Mouse (Mus musculus): Measurements from ENCODE around the gene Arrdc2. TPM values are rescaled to one million over a fixed set of nuclear protein-coding genes. Genes with fewer than 3 reads are reported as not detected.

Gene Arrdc2
- polyA plus RNA-seq, 1 experiment from 2014 or later: 2.4 TPM

- Histone ChIP-seq H3K9ac (ENCODE audit: low read depth, low read length) (peak overlapping the region; percentile 22; the same call in 1 of the 2 replicates), H3K4me1 (ENCODE audit: control insufficient read depth, insufficient read depth, low read length) (peaks cover 27% of the 10 kb centered on the region), H3K4me3 (ENCODE audit: low read depth, low read length) (no peak overlapping the region), H3K9me3 (replicated peaks; ENCODE audit: control insufficient read depth, low read length) (no peaks in the 10 kb centered on the region), H3K27ac (ENCODE audit: low read depth, low read length) (no peak overlapping the region), H3K27me3 (ENCODE audit: control insufficient read depth, insufficient read depth, low read length) (peaks cover 8% of the 10 kb centered on the region), H3K4me2 (peak overlapping the region; percentile 49; the same call in 1 of the 2 replicates), H3K36me3 (ENCODE audit: control insufficient read depth, insufficient read depth, low read length) (peaks cover 10% of the 10 kb centered on the region; the same call in 1 of the 2 replicates)
- ATAC-seq (replicated peaks; ENCODE audit: insufficient number of reproducible peaks, low FRiP score, low TSS enrichment): no peak
- 69% methylated on average over 10 of the region's 10 CpGs for WGBS (ENCODE audit: insufficient replicate concordance)
Observed at GRCm38 (mm10) chr8:70789046-70789445, 50.5 kb downstream of the Arrdc2 start.

- Histone ChIP-seq H3K27ac (ENCODE audit: low read depth, low read length) (no peak overlapping the region), H3K4me2 (peak overlapping the region; percentile 49), H3K4me3 (ENCODE audit: low read depth, low read length) (peak overlapping the region; percentile 13)
Observed at GRCm38 (mm10) chr8:70787941-70788667, 51.4 kb downstream of the Arrdc2 start.

GRCm38 (mm10) chr8:70787051-70787445 lies 52.5 kb downstream of the Arrdc2 start:
- Histone ChIP-seq H3K27ac (ENCODE audit: low read depth, low read length) (no peak overlapping the region), H3K4me2 (peak overlapping the region; percentile 49), H3K36me3 (ENCODE audit: control insufficient read depth, insufficient read depth, low read length) (peaks cover 22% of the 10 kb centered on the region), H3K4me1 (ENCODE audit: control insufficient read depth, insufficient read depth, low read length) (peaks cover 22% of the 10 kb centered on the region), H3K9ac (ENCODE audit: low read depth, low read length) (no peak overlapping the region), H3K9me3 (replicated peaks; ENCODE audit: control insufficient read depth, low read length) (no peaks in the 10 kb centered on the region), H3K4me3 (ENCODE audit: low read depth, low read length) (no peak overlapping the region), H3K27me3 (ENCODE audit: control insufficient read depth, insufficient read depth, low read length) (no peaks in the 10 kb centered on the region)
- no peak for ATAC-seq (replicated peaks; ENCODE audit: insufficient number of reproducible peaks, low FRiP score, low TSS enrichment)
- 89% methylated on average over 3 of the region's 3 CpGs for WGBS (ENCODE audit: insufficient replicate concordance)

More at GRCm38 (mm10) chr8:70787941-70788667, 51.4 kb downstream of the Arrdc2 start:
- ATAC-seq (replicated peaks; ENCODE audit: insufficient number of reproducible peaks, low FRiP score, low TSS enrichment): peak; percentile 67
- Histone ChIP-seq H3K27me3 (ENCODE audit: control insufficient read depth, insufficient read depth, low read length) (no peaks in the 10 kb centered on the region), H3K9me3 (replicated peaks; ENCODE audit: control insufficient read depth, low read length) (no peaks in the 10 kb centered on the region), H3K4me1 (ENCODE audit: control insufficient read depth, insufficient read depth, low read length) (peaks cover 27% of the 10 kb centered on the region), H3K36me3 (ENCODE audit: control insufficient read depth, insufficient read depth, low read length) (peaks cover 18% of the 10 kb centered on the region), H3K9ac (ENCODE audit: low read depth, low read length) (no peak overlapping the region)
- WGBS (ENCODE audit: insufficient replicate concordance): 9% methylated on average over 26 of the region's 30 CpGs

- Histone ChIP-seq H3K4me2 (no peak overlapping the region), H3K4me3 (ENCODE audit: low read depth, low read length) (no peak overlapping the region), H3K9me3 (replicated peaks; ENCODE audit: control insufficient read depth, low read length) (no peaks in the 10 kb centered on the region), H3K27ac (ENCODE audit: low read depth, low read length) (no peak overlapping the region), H3K4me1 (ENCODE audit: control insufficient read depth, insufficient read depth, low read length) (peaks cover 16% of the 10 kb centered on the region), H3K9ac (ENCODE audit: low read depth, low read length) (no peak overlapping the region), H3K36me3 (ENCODE audit: control insufficient read depth, insufficient read depth, low read length) (peaks cover 23% of the 10 kb centered on the region), H3K27me3 (ENCODE audit: control insufficient read depth, insufficient read depth, low read length) (no peaks in the 10 kb centered on the region)
- 84% methylated on average over 25 of the region's 25 CpGs for WGBS (ENCODE audit: insufficient replicate concordance)
- ATAC-seq (replicated peaks; ENCODE audit: insufficient number of reproducible peaks, low FRiP score, low TSS enrichment): no peak
Observed at GRCm38 (mm10) chr8:70786291-70787050, 53.0 kb downstream of the Arrdc2 start.

Small RNAs within 50 kb of the gene (microRNA-seq; reads per million reads assigned to microRNA genes)
- 1.2 reads per million, percentile 16 among the genes with 10 or more reads in this experiment for gene Mir7240 (ENCODE audit: borderline number of aligned reads)

Other genes with a start within 250 kb of the Arrdc2 start
- gene Isyna1, start 245.3 kb downstream of the Arrdc2 start, polyA plus RNA-seq (2014; fragmentation: Nextera tagmentation; extraction: Ambion mirVana): 86.0 and 95.3 TPM in 2 replicates
- gene Ssbp4, start 230.8 kb downstream of the Arrdc2 start, polyA plus RNA-seq (2014; fragmentation: Nextera tagmentation; extraction: Ambion mirVana): 72.5 and 78.9 TPM in 2 replicates
- gene Lrrc25, start 223.6 kb downstream of the Arrdc2 start, polyA plus RNA-seq (2014; fragmentation: Nextera tagmentation; extraction: Ambion mirVana): 0.19 and 0.59 TPM in 2 replicates
- 0.26 and 0.37 TPM in 2 replicates for gene Gdf15, start 207.3 kb downstream of the Arrdc2 start, polyA plus RNA-seq (2014; fragmentation: Nextera tagmentation; extraction: Ambion mirVana)
- 38.9 and 41.6 TPM in 2 replicates for gene Pgpep1, start 179.3 kb downstream of the Arrdc2 start, polyA plus RNA-seq (2014; fragmentation: Nextera tagmentation; extraction: Ambion mirVana)
- 296 and 308 TPM in 2 replicates for gene Lsm4, start 166.5 kb downstream of the Arrdc2 start, polyA plus RNA-seq (2014; fragmentation: Nextera tagmentation; extraction: Ambion mirVana)
- gene Jund, start 140.8 kb downstream of the Arrdc2 start, polyA plus RNA-seq (2014; fragmentation: Nextera tagmentation; extraction: Ambion mirVana): 97.8 and 102 TPM in 2 replicates
- gene Iqcn, start 136.3 kb downstream of the Arrdc2 start, polyA plus RNA-seq (2014; fragmentation: Nextera tagmentation; extraction: Ambion mirVana): not detected in 2 replicates
- not detected in 2 replicates for gene Gm3336, start 121.2 kb downstream of the Arrdc2 start, polyA plus RNA-seq (2014; fragmentation: Nextera tagmentation; extraction: Ambion mirVana)
- not detected in 2 replicates for gene Pde4c, start 116.0 kb downstream of the Arrdc2 start, polyA plus RNA-seq (2014; fragmentation: Nextera tagmentation; extraction: Ambion mirVana)
- 16.2 and 21.3 TPM in 2 replicates for gene Rab3a, start 85.0 kb downstream of the Arrdc2 start, polyA plus RNA-seq (2014; fragmentation: Nextera tagmentation; extraction: Ambion mirVana)
- 42.5 and 42.6 TPM in 2 replicates for gene Mpv17l2, start 78.8 kb downstream of the Arrdc2 start, polyA plus RNA-seq (2014; fragmentation: Nextera tagmentation; extraction: Ambion mirVana)
- 21.5 and 23.1 TPM in 2 replicates for gene Pik3r2, start 63.0 kb downstream of the Arrdc2 start, polyA plus RNA-seq (2014; fragmentation: Nextera tagmentation; extraction: Ambion mirVana)
- gene Mast3, start 34.7 kb downstream of the Arrdc2 start, polyA plus RNA-seq (2014; fragmentation: Nextera tagmentation; extraction: Ambion mirVana): 7.8 and 8.5 TPM in 2 replicates
- 0.07 TPM in 1 of 2 replicates, not detected in the other for gene Il12rb1, start 31.3 kb downstream of the Arrdc2 start, polyA plus RNA-seq (2014; fragmentation: Nextera tagmentation; extraction: Ambion mirVana)
- 0.55 and 1.1 TPM in 2 replicates for gene Kcnn1, start 23.5 kb upstream of the Arrdc2 start, polyA plus RNA-seq (2014; fragmentation: Nextera tagmentation; extraction: Ambion mirVana)
- gene Ccdc124, start 34.2 kb upstream of the Arrdc2 start, polyA plus RNA-seq (2014; fragmentation: Nextera tagmentation; extraction: Ambion mirVana): 102 and 109 TPM in 2 replicates
- 0.06 TPM in 1 of 2 replicates, not detected in the other for gene Slc5a5, start 53.0 kb upstream of the Arrdc2 start, polyA plus RNA-seq (2014; fragmentation: Nextera tagmentation; extraction: Ambion mirVana)
- 2,782 and 3,146 TPM in 2 replicates for gene Rpl18a, start 57.7 kb upstream of the Arrdc2 start, polyA plus RNA-seq (2014; fragmentation: Nextera tagmentation; extraction: Ambion mirVana)
- gene Map1s, start 66.2 kb upstream of the Arrdc2 start, polyA plus RNA-seq (2014; fragmentation: Nextera tagmentation; extraction: Ambion mirVana): 26.0 and 31.1 TPM in 2 replicates